Mouse (Mus musculus) splenic B cell, adult 2 months (primary cell): ENCODE results near the gene Fer1l4.
A peak's percentile ranks its signal among the peaks of the same experiment; 100 is the strongest.

ENCODE experiments used
- DNase-seq: peaks from one replicate; pipeline ENCODE4 v3.0.0-alpha.2; 2011; ENCODE audit warnings: low read depth, low spot score
- H3K27me3 ChIP-seq: 2 replicates; pipeline ENCODE4 v1.6.1; 2012; ENCODE audit warnings: mild to moderate bottlenecking, low read length, moderate library complexity, mixed read lengths; ENCODE audit not compliant: control insufficient read depth, poor library complexity, insufficient read depth, severe bottlenecking
- H3K36me3 ChIP-seq: 2 replicates; pipeline ENCODE4 v1.6.1; 2012; ENCODE audit warnings: mild to moderate bottlenecking, low read length, moderate library complexity, mixed read lengths; ENCODE audit not compliant: control insufficient read depth, poor library complexity, insufficient read depth, severe bottlenecking

The Fer1l4 gene

GRCm38 (mm10) chr2:156065099-156066041, 12.6 kb upstream of the Fer1l4 start, which contains the start of gene Spag4:
Spag4 (plus strand) TSS chr2:156065175.
- Histone ChIP-seq H3K27me3 (no peaks in the 10 kb centered on the region; the same call in 1 of the 2 replicates), H3K36me3 (no peaks in the 10 kb centered on the region)
- DNase-seq: peak; percentile 85

- Histone ChIP-seq H3K36me3 (no peaks in the 10 kb centered on the region), H3K27me3 (no peaks in the 10 kb centered on the region)
- DNase-seq: peak; percentile 38
Observed at GRCm38 (mm10) chr2:156047929-156048328, 4.8 kb downstream of the Fer1l4 start.

GRCm38 (mm10) chr2:156042903-156043302, 9.8 kb downstream of the Fer1l4 start:
- no peak for DNase-seq
- no peaks in the 10 kb centered on the region for H3K36me3 ChIP-seq
- H3K27me3 ChIP-seq: no peaks in the 10 kb centered on the region

GRCm38 (mm10) chr2:156039390-156039789, 13.4 kb downstream of the Fer1l4 start:
- H3K27me3 ChIP-seq: no peaks in the 10 kb centered on the region
- DNase-seq: no peak
- H3K36me3 ChIP-seq: no peaks in the 10 kb centered on the region

- H3K27me3 ChIP-seq: no peaks in the 10 kb centered on the region
- H3K36me3 ChIP-seq: no peaks in the 10 kb centered on the region
- DNase-seq: no peak
Observed at GRCm38 (mm10) chr2:156025482-156025881, 27.3 kb downstream of the Fer1l4 start.

- no peaks in the 10 kb centered on the region for H3K27me3 ChIP-seq
- H3K36me3 ChIP-seq: peaks cover 4% of the 10 kb centered on the region
- DNase-seq: no peak
Observed at GRCm38 (mm10) chr2:156021765-156022164, 31.0 kb downstream of the Fer1l4 start.

GRCm38 (mm10) chr2:156021219-156021618, 31.5 kb downstream of the Fer1l4 start:
- peaks cover 6% of the 10 kb centered on the region for H3K36me3 ChIP-seq
- no peak for DNase-seq
- H3K27me3 ChIP-seq: no peaks in the 10 kb centered on the region

- Histone ChIP-seq H3K36me3 (peaks cover 13% of the 10 kb centered on the region), H3K27me3 (no peaks in the 10 kb centered on the region)
- DNase-seq: no peak
Observed at GRCm38 (mm10) chr2:156018106-156018505, 34.6 kb downstream of the Fer1l4 start.

GRCm38 (mm10) chr2:156007888-156008532, 44.7 kb downstream of the Fer1l4 start, which contains the start of the genes 6430550D23Rik and Ergic3:
6430550D23Rik (minus strand) TSS chr2:156007977.
Ergic3 (plus strand) TSS chr2:156008045.
- peak; percentile 99 for DNase-seq
- Histone ChIP-seq H3K27me3 (no peaks in the 10 kb centered on the region), H3K36me3 (no peaks in the 10 kb centered on the region; the same call in 1 of the 2 replicates)

GRCm38 (mm10) chr2:156005393-156005792, 47.4 kb downstream of the Fer1l4 start:
- H3K36me3 ChIP-seq: no peaks in the 10 kb centered on the region
- peak; percentile 45 for DNase-seq
- no peaks in the 10 kb centered on the region for H3K27me3 ChIP-seq

GRCm38 (mm10) chr2:155991863-155992321, 60.9 kb downstream of the Fer1l4 start:
- DNase-seq: no peak
- Histone ChIP-seq H3K36me3 (peaks cover 14% of the 10 kb centered on the region), H3K27me3 (no peaks in the 10 kb centered on the region)

GRCm38 (mm10) chr2:155991151-155991550, 61.6 kb downstream of the Fer1l4 start:
- peaks cover 17% of the 10 kb centered on the region for H3K36me3 ChIP-seq
- no peaks in the 10 kb centered on the region for H3K27me3 ChIP-seq
- no peak for DNase-seq

- H3K36me3 ChIP-seq: peaks cover 23% of the 10 kb centered on the region
- DNase-seq: no peak
Observed at GRCm38 (mm10) chr2:155989085-155989484, 63.7 kb downstream of the Fer1l4 start.

GRCm38 (mm10) chr2:155987131-155987530, 65.6 kb downstream of the Fer1l4 start:
- no peak for DNase-seq
- Histone ChIP-seq H3K27me3 (no peaks in the 10 kb centered on the region), H3K36me3 (peaks cover 23% of the 10 kb centered on the region)

More at GRCm38 (mm10) chr2:155989085-155989484, 63.7 kb downstream of the Fer1l4 start:
- no peaks in the 10 kb centered on the region for H3K27me3 ChIP-seq

- no peak for DNase-seq
- Histone ChIP-seq H3K27me3 (no peaks in the 10 kb centered on the region), H3K36me3 (peaks cover 18% of the 10 kb centered on the region)
Observed at GRCm38 (mm10) chr2:155985776-155986175, 67.0 kb downstream of the Fer1l4 start.
